Mouse (Mus musculus): ENCODE measurements at regions not wholly inside any gene's neighbourhood (a gene's known extent, or its start where the extent isn't known, plus 50 kb on each side); places are given as distances from the start of the nearest gene placed in this dataset.

GRCm38 (mm10) chr2:46356651-46357050 lies 1239.5 kb upstream of the Zeb2 start:
- Histone ChIP-seq H3K36me3 (ENCODE audit: control insufficient read depth in 1 of 2, insufficient read depth in 2 of 2, low read length in 2 of 2) (no peaks in the 10 kb centered on the region), H3K9me3 (replicated peaks; ENCODE audit: insufficient read depth, low read length) (no peaks in the 10 kb centered on the region), H3K4me1 (ENCODE audit: control insufficient read depth in 1 of 2, insufficient read depth in 2 of 2, low read length in 2 of 2) (no peaks in the 10 kb centered on the region), H3K79me2 (ENCODE audit: control insufficient read depth, insufficient read depth, low read length, poor library complexity) (no peaks in the 10 kb centered on the region), H3K9ac (ENCODE audit: control insufficient read depth, low read depth, low read length, poor library complexity, severe bottlenecking) (no peak overlapping the region), H3K27me3 (ENCODE audit: control insufficient read depth in 1 of 2, insufficient read depth in 2 of 2, low read length in 2 of 2) (no peaks in the 10 kb centered on the region), H3K27ac (ENCODE audit: control insufficient read depth, low read depth, low read length) (no peak overlapping the region), H3K4me3 (ENCODE audit: control insufficient read depth in 1 of 2, insufficient read depth in 1 of 2, low read depth in 2 of 2, low read length in 2 of 2) (no peak overlapping the region)
- TF ChIP-seq SIN3A (IDR thresholded peaks at IDR 0.05; ENCODE audit: low read length) (no peak), POLR2AphosphoS5 (IDR thresholded peaks at IDR 0.05; ENCODE audit: borderline replicate concordance, low read depth, low read length) (no peak)
- DNase-seq (ENCODE audit: low read depth, low spot score), result no peak

- H3K4me3 ChIP-seq (ENCODE audit: control insufficient read depth in 1 of 2, insufficient read depth in 1 of 2, low read depth in 2 of 2, low read length in 2 of 2), result no peak overlapping the region
- TF ChIP-seq TCF12 (IDR thresholded peaks at IDR 0.05; ENCODE audit: low read depth, low read length) (peak; percentile 60; the same call in 1 of the 2 replicates), EP300 (IDR thresholded peaks at IDR 0.05; ENCODE audit: low read depth in 1 of 2, low read length in 2 of 2) (peak; percentile 44 to 52; a peak in 3 of 4 replicates), MYB (IDR thresholded peaks at IDR 0.05; ENCODE audit: low read depth, low read length) (no peak), GATA1 (IDR thresholded peaks at IDR 0.05; ENCODE audit: low read depth, low read length) (peak; percentile 49), CHD1 (IDR thresholded peaks at IDR 0.05; ENCODE audit: low read depth, low read length) (no peak)
- H3K79me2 ChIP-seq (ENCODE audit: control insufficient read depth, insufficient read depth, low read length, poor library complexity), result no peaks in the 10 kb centered on the region
- H3K27me3 ChIP-seq (ENCODE audit: control insufficient read depth in 1 of 2, insufficient read depth in 2 of 2, low read length in 2 of 2), result no peaks in the 10 kb centered on the region
- H3K9me3 ChIP-seq (replicated peaks; ENCODE audit: insufficient read depth, low read length), result no peaks in the 10 kb centered on the region
- H3K4me1 ChIP-seq (ENCODE audit: control insufficient read depth in 1 of 2, insufficient read depth in 2 of 2, low read length in 2 of 2), result peaks cover 0 to 4% of the 10 kb centered on the region in 2 experiments; a peak in 2 of 4 replicates
- H3K27ac ChIP-seq (ENCODE audit: control insufficient read depth, low read depth, low read length), result no peak overlapping the region
- DNase-seq (ENCODE audit: low read depth, low spot score), result peak; percentile 47
- no peak overlapping the region for H3K9ac ChIP-seq (ENCODE audit: control insufficient read depth, low read depth, low read length, poor library complexity, severe bottlenecking)
- H3K36me3 ChIP-seq (ENCODE audit: control insufficient read depth in 1 of 2, insufficient read depth in 2 of 2, low read length in 2 of 2), result peaks cover 0 to 7% of the 10 kb centered on the region in 2 experiments; a peak in 2 of 4 replicates
Measured at GRCm38 (mm10) chr2:46340694-46341093, 1223.5 kb upstream of the Zeb2 start.

- TF ChIP-seq MAFK (IDR thresholded peaks at IDR 0.05; ENCODE audit: borderline replicate concordance, low read depth, low read length) (no peak), CTCF (IDR thresholded peaks at IDR 0.05 in 2 of 3, conservative IDR thresholded peaks at IDR 0.05 in 1 of 3; ENCODE audit: control insufficient read depth in 1 of 3, insufficient read depth in 1 of 3, low read depth in 2 of 3, low read length in 3 of 3, poor library complexity in 1 of 3, severe bottlenecking in 1 of 3) (no peak), MEF2A (IDR thresholded peaks at IDR 0.05; ENCODE audit: extremely low read depth, insufficient replicate concordance, low read depth, low read length, poor library complexity, severe bottlenecking) (no peak), CHD2 (IDR thresholded peaks at IDR 0.05; ENCODE audit: low read length) (no peak), HCFC1 (IDR thresholded peaks at IDR 0.05; ENCODE audit: low read depth, low read length) (no peak), MAZ (IDR thresholded peaks at IDR 0.05; ENCODE audit: low read depth, low read length) (no peak), GABPA (IDR thresholded peaks at IDR 0.05; ENCODE audit: low read depth, low read length) (no peak), ZKSCAN1 (IDR thresholded peaks at IDR 0.05; ENCODE audit: low read depth, low read length) (no peak), POLR2AphosphoS2 (IDR thresholded peaks at IDR 0.05; ENCODE audit: low read length) (no peak), SMC3 (IDR thresholded peaks at IDR 0.05; ENCODE audit: low read depth, low read length) (no peak)
- H3K9ac ChIP-seq (ENCODE audit: control insufficient read depth, low read depth, low read length, poor library complexity, severe bottlenecking), result no peak overlapping the region
Measured at GRCm38 (mm10) chr2:46316666-46317065, 1199.5 kb upstream of the Zeb2 start.

More at GRCm38 (mm10) chr2:46316666-46317065, 1199.5 kb upstream of the Zeb2 start:
- H3K4me1 ChIP-seq (ENCODE audit: control insufficient read depth in 1 of 2, insufficient read depth in 2 of 2, low read length in 2 of 2), result no peaks in the 10 kb centered on the region
- H3K27me3 ChIP-seq (ENCODE audit: control insufficient read depth in 1 of 2, insufficient read depth in 2 of 2, low read length in 2 of 2), result no peaks in the 10 kb centered on the region
- H3K36me3 ChIP-seq (ENCODE audit: control insufficient read depth in 1 of 2, insufficient read depth in 2 of 2, low read length in 2 of 2), result no peaks in the 10 kb centered on the region
- H3K79me2 ChIP-seq (ENCODE audit: control insufficient read depth, insufficient read depth, low read length, poor library complexity), result no peaks in the 10 kb centered on the region
- no peaks in the 10 kb centered on the region for H3K9me3 ChIP-seq (replicated peaks; ENCODE audit: insufficient read depth, low read length)
- H3K27ac ChIP-seq (ENCODE audit: control insufficient read depth, low read depth, low read length), result no peak overlapping the region
- DNase-seq (ENCODE audit: low read depth, low spot score), result no peak
- no peak overlapping the region for H3K4me3 ChIP-seq (ENCODE audit: control insufficient read depth in 1 of 2, insufficient read depth in 1 of 2, low read depth in 2 of 2, low read length in 2 of 2)
